Mouse (Mus musculus) right cerebral cortex, postnatal 14 days (tissue): Measurements from ENCODE around the gene Stk38.
A peak's percentile ranks its signal among the peaks of the same experiment; 100 is the strongest.
"Not testable (repeated sequence)": the region's sequence is repeated elsewhere in the genome, so short reads cannot be mapped to it uniquely, and the experiment has no call there.

Experiments
- DNase-seq: peaks from one replicate; pipeline ENCODE4 v3.0.0; 2022

The Stk38 gene

DNA sequence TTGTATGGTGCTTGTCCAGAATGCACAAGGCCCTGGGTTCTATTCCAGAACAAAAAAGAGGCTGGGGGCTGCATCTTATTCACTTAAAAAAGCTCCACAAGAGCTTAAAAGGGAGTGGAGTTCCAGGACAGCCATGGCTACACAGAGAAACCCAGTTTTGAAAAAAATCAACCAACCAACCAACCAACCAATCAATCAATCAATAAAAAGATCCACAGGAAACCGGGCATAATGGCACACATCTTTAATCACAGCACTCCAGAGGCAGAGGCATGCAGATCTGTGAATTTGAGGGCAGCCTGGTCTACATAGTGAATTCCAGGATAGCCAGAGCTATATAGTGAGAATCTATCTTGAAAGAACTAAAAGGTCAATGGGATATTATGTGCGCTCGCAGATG lies 2.8 kb downstream of the Stk38 start:
- DNase-seq, result no peak

DNA sequence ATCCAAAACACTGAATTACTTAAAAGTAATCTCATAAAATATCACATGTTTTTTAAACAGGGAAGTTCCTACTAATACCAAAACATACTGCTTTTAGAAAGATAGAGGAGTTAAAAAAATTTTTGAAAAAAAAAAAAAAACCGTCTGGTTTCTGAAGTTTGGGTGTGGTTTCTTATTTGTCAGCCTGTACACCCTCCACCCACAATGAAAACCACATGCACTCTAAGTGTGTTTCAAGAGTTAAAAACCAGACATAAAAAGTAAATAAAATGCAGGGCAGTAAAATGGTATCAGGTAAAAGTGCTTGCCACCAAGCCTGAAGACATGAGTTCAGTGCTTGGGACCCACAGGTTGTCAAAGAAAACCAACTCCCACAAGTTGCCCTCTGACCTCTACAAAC lies 4.1 kb downstream of the Stk38 start:
- DNase-seq, result no peak

DNA sequence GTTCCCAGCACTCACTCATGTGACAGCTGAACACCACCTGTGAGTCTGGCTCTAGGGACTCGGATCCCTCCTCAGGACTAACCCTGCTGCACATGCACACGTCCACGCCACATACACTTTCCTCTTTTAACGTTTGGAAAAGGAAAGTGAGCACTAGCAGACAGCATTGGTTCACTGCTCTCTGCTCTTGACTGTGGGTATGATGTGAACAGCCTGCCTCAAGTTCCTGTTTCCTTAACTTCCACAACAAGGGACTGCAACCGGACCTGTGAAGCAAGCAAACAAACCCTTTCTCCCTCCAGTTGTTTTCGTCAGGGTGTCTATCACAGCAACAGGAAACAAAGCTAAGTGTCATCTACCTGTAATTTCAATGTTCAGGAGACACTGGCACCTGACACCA lies 7.3 kb downstream of the Stk38 start:
- no peak for DNase-seq

DNA sequence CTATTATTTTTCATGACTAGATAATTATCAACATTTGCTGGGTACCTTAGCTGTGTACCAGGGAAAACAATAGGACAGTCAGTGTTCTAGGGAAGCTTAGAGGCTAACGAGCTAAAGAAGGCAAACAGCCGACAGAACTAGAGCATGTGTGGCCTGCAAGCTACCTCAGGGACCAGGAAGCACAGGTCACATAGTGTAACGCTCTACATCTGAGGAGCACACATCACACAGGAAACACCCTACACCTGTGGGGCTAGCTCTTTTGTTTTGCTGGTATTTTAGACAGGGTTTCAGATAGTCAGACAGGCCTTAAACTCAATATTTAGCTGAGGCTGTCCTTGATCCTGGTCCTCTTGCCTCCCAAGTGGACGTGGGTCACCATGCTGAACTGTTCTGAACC lies 13.2 kb downstream of the Stk38 start:
- DNase-seq, result no peak

DNA sequence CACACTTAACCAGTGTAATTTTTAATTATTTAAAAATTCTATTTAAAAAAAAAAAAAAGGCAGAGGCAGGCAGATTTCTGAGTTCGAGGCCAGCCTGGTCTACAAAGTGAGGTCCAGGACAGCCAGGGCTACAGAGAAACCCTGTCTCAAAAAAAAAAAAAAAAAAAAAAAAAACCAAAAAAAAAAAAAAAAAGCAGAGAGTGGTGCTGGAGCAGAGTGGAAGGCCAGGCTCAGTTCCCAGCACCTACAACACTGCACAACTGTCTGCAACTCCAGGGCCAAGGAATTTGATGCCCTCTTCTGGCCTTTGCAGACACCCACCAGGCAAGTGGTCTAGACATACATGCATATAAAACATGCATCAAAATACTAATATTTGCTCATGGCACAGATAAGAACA lies 14.8 kb downstream of the Stk38 start:
- DNase-seq, result not testable (repeated sequence)

DNA sequence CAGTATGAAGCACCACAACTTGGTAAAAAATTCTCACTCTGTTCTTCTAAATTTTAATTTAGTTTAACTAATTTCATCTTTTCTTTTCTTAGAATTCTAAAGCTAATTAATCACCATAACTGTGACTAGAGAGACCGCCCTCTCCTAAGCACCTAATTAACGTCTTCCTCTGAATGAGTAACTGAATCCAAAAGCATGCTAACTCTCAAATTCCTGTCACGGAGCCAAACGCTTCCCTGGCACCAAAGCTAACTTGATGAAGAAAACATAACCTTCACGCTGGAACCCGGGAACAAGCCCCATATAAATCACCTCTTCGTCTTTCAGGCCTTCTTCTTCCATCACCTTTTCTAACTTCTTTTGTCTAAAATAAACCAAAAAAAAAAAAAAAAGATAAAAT lies 15.7 kb downstream of the Stk38 start:
- DNase-seq, result peak; percentile 26

DNA sequence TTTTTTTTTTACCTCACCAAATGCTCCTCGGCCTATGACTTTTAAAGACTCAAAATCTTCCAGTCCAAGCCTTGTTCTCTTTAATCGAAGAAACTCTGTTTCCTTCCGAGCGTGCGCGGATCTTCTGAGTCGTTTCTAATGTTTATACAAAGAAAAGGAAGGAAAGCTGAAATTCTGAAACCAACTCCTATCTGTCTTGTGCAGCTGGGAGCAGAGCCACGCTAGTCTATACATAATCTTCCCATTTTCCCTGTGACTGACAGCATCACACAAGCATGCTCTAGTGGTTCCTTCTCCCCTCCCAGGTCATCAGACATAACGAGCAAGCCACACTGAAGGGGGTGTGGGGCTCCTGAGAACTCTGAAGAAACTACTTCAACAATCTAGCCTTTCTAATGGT lies 16.5 kb downstream of the Stk38 start:
- DNase-seq, result no peak

DNA sequence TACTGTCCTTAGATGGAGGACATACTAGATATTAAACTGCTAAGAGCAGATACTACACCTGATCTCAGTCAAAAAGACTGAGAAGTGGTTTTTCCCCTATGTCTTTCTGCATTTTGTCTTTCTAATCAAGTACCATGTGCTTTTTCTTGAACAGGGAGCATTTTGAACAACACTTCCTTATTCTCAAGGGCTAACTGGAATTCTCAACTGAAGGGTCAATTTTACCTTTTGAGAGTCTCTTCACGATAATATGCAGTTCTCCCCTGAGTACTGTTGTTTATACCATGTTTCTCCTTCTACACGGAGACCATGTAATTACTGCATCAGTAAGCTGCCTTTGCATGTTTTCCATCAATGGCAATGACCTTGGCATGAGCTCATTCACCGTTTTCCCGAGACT lies 17.7 kb downstream of the Stk38 start:
- DNase-seq, result no peak

DNA sequence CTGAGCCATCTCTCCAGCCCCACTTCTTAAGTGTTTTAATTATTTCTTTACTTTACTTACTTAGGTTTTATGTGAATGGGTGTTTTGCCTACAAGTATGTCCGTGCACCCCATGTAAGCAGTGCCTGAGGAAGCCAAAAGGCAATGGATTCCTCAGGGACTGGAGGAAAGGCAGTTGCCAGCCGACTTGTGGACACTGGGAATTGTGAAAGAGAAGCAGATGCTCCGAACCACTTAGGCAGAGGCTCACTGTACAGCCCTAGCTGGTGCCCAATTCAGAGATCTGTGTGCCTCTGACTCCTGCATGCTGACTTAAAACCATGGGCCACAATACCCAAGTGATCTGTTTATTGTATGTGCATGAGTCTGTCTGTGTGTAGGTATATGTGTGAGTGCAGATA lies 18.8 kb downstream of the Stk38 start:
- DNase-seq, result no peak

DNA sequence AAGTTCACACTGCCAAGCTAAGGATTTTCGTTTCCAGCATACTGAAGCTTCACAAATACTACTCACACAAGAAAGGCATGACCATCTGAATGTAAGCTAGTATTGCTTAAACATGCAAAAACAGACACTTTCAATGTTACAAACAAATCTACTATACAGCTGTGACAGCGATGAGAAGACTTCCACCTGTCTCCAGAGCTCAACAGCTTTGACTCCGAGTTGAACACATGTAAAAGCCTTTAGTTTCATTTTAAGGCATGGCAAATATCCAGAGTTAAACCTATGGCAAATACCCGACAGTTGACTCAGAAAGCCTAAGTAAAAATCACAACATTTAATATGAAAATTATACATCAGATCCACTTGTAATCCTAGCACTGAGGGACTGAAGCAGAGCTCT lies 19.5 kb downstream of the Stk38 start:
- no peak for DNase-seq

DNA sequence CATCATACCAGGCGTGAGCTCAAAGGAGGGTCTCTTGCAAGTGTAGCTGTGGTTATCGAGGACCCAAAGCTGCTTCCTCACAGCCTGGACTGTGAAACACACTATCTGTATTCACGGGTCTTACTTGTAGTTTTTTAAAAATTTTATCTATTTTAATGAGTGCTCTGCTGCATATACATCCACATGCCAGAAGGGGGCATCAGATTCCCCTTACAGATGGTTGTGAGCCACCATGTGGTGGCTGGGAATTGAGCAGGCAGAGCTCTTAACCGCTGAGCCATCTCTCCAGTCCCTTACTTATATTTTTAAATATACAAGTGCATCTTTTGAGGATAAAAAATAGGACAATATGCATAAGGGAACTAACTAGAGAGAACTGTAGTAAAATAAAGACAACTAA lies 20.1 kb downstream of the Stk38 start:
- DNase-seq, result no peak

DNA sequence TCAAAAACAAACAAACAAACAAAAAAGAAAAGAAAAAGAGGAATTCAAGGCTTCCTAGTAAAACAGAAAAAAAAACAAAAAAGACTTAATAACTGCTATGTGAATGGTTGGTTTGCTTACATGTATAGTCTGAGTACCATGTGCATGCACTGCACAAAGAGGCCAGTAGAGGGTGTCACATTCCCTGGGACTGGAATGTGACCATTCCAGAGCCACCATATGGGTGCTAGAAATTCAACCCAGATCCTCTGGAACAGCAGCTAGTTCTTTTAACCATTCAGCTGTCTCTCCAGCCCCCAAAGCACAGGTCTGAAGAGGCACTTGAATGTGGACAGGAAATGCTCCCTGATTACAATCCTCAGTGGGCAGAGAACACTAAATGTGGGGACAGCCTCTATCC lies 21.0 kb downstream of the Stk38 start:
- no peak for DNase-seq

DNA sequence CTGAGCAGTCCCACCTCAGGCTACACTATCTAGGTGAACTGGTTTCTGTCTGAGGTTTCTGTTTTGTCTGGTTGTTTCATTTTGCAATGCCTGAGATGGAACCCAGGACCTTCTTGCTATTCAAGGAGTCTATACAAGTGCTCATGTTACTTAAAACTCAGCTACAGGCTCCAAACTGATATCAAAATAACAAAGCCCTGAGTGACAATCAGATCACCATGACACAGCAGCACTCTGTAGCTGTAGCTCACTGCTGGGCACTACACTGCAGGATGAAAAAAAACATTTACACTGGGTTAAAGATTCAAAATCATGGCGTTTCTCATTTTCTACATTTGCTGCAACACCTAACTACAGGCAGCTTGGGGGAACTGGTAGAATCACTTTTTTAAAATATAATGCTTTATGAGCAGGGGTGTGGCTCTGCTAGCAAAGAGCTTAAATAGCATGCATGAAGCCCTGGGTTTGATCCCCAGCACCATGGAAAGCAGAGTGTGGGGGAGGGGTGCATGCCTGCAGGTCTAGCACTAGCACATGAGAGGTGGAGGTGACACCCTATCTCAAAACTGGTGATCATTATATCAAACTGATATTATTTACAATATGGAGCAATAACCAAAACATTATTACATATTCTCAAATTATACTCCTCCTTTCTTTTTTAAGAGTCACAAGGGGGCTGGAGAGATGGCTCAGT lies 22.9 kb downstream of the Stk38 start:
- no peak for DNase-seq

DNA sequence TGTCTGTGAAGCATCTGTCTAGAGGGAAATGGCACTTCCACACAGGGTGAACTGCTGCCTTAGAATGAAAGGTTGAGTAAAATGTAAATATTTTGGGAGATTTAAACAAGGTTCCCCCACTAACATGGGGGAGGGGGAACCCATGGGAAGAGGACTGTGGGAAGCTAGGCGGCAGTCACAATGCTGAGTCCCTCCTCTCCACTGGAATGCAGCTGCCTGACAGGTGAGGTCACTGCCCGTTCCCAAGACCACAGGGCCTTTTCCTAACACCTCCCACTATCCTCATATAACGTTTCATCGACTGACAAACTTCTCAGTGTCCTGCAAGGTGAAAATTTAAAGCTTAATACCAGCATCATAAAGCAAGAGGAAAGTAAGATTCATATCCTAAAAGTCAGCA lies 25.2 kb downstream of the Stk38 start:
- DNase-seq, result no peak

DNA sequence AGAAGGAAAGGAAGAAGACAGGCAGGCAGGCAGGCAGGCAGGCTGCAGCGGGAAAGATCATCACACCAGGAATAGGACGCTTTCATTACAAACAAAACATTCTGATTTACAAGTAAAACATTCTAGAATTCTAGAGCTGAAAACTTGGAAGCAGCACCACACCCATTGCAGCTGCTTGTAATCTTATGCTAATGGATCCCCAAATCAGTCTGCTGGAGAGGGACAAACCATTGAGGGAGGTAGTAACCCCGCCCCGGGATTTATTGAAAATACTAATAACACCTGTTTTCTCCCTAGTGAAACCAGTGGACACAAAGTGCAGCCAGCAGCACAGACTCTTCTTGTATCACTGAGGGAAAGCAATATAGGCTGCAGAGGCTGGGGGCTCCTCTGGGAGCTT lies 26.7 kb downstream of the Stk38 start:
- no peak for DNase-seq

DNA sequence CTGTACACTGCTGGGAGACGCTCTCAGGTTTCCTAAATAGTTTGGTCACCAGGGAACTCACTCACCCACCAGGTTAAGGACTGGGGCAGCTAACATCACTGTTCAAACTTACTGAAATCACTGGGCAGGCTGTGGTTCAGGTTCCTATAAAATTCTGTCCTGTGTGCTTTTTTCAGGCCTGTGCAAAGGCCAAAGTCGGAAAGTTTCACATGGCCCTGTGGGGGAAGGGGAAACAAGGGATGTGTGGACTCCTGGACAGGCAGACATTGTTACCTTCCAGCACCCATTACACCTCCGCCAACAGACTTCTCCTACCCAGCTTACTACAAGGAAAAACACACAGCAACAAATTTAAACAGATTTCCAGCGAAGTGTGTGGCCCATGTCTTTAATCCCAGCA lies 28.7 kb downstream of the Stk38 start:
- no peak for DNase-seq

DNA sequence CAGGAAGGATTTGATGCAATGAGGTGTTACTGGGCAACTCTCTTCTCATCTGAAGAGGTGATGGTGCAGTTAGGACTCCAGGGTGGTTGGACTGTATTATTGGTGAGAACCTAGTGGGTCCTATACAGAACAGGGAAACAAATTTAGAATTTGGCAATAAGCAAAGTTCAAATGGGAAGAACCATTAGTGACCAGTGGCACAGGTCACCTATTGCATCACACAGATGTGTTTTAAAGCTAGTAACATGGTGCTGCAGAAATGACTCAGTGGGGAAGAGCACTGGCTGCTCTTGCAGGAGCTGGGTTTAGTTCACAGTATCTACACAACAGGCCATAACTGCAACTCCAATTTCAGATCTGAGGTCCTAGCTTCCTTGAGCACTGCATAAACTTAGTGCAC lies 37.7 kb downstream of the Stk38 start:
- no peak for DNase-seq

DNA sequence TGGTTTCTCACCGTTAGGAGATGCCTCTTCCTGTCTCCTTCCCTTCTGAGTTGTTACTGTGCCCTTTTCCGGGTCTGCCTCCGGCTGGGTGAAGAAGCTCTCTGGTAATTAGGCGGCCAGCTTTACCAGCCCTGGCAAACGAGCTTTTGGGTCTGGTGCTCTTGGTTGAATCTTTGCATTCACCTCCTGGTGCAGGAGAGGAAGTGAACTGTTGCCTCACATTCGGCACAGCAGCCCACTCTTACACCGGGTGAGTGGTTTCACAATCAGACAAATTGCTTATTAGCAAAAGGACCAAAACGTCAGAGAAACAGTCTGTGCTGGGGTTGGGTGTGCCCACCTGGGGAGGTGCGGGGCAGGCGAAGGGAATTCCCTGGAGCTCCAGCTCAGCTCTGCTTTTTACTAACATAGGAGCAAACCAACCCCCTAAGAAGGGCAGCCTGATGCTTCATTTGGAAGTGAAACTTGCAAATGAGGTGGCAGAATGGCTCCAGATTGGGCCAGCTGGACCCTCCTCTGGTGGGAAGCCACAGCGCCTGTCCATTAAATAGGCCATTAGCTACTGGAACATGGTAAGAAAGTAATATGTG lies 40.7 kb downstream of the Stk38 start:
- no peak for DNase-seq

DNA sequence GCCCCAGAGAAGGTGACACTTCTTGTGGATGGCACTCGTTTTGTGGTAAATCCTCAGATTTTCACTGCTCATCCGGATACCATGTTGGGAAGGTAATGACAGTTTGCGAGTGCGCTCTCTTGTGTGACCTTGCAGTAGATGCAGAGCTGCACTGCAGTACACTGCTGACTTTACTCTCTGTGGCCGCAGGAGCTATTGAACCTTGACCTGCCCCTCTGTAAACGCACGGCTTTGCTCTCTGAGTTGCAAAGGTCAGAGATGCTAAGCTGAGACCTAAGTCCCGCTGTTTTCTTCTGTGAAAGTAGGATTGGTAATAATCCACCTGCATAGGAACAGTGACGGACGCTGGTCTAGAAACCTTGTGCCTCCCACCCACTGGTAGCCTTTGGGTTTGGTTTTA lies 46.2 kb downstream of the Stk38 start:
- DNase-seq, result no peak

DNA sequence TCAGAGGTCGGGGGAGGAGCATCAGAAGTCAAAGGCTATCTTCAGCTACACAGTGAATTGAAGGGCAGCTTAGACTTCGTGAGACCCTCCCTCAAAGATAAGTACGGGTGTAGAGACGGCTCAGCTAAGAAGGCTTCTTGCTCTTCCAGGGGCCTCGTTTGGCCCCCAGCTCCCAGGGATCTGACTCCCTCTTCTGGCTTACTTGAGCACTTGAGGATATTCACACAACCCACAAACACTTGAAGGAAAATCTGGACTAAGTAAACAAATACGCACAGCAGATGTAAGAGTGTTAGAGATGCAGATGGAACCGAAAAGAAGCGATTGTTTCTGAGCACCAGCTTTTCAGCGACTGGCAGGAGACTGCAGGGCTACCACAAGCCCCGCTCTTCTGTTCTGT lies 47.2 kb downstream of the Stk38 start:
- DNase-seq, result no peak

DNA sequence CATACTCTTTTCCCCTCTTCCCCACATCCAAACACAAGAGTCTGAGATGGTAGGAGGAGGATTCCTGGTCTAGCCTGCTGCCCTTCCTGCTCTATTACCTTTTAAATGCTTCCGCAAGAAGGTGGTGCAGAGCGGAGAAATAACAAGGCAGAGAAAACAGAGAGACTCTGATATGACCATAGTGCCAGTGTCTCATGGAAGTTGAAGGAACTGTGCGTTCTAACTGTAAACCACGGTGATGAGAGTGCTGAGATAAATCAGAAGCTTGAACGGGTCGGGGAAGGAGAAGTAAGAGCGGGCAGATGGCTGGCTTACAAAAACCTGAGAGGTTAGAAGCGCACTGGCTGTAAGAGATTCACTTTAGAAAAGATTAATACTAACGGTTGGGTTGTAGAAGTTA lies 53.4 kb downstream of the Stk38 start:
- DNase-seq, result no peak

DNA sequence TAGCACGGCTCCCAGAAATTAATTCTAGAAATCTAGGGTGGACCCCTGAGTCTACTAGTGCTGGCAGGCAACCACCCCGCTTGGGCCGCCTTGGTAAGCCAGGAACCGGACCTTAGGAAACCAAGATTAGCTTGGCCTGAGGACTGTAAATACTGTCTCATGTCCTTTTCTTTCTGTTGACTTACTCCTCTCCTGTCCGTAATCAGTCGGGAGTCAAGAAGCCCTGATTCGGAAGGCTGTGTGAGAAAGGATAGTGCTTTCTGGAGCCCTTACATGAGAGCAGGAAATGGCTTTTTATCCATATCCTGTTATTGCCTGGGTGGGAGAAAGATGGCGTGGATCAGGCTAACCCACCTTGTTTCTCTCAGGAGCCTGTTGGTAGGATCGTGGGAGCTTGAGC lies 54.5 kb downstream of the Stk38 start:
- DNase-seq, result no peak

DNA sequence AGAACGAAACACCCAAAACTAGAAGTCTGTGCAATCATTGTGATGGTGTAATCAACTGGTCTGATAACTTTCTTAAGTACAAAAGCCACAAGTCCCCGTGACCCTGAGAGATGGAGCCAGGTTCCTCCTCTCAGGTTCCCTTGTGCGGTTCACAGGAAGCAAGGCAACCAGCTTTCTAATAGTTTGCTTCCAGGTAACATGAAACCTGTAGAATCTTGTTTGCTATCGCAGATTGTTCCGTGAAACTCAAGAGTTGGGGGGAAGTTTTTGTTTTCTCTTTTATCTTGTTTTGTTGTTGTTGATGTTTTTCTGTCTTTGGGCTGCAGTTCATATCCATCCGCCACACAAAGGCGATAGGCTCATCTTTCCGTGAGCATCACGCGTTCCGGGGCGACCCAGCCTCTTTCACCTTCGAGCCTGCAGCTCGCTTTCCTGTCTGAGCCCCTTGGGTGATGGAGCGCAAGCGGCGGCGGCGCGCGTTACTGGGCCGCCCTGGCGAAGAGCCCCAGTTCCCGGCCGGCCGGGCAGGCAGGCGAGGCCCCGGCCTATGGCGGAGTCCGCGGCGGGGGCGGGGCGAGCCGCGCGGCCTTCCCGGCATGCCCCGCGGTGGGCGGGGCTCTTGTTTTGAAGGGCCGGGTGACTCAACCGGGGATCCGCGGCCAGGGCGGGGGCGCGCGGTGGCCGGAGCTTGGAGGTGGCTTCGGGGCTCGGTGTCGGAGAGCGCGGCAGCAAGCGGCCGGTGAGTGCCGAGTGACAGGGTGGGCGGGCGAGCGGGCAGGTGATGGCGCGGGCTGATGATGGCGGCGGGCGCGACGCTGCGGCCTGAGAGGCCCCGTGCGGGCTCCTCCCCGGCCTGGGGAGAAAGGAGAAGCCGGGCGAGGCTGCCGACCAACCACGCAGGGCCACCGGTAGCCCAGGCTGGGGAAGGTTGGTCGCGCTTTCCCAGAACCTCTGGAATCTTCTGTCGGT lies 55.7 kb downstream of the Stk38 start, which contains the start of gene Kctd20:
Gene Kctd20 (plus strand): TSS at position 120 of the 969 bp plus-strand sequence.
- DNase-seq, result peak; percentile 85

DNA sequence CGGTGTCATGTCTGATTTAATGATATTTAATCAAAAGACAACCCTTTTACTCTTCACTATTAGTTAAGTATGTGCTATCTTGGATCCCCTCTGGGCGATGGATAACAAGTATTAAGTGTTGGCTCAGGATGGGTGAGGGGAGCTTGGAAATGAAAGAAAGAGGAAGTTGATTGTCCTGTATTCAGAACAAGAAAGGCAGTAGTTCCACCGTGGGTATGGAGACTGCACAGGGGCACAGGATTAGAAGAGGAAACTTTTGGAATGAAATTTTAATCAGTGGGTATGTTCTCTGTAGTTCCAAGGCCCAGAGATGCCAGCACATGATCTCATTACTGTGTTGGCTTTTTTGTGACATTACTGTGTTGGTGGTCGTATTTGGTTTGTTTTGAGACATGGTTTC lies 57.0 kb downstream of the Stk38 start:
- DNase-seq, result no peak
